Mouse (Mus musculus): ENCODE data around the gene Sp6. TPM values are rescaled to one million over a fixed set of nuclear protein-coding genes. Genes with fewer than 3 reads are reported as not detected.

The Sp6 gene
- polyA plus RNA-seq, 1 experiment from 2014 or later: 0.26 TPM

GRCm38 (mm10) chr11:96986463-96986862 is 26.7 kb upstream of the Sp6 start:
- no peak for ATAC-seq (ENCODE audit: low FRiP score)
- Histone ChIP-seq H3K4me1 (peaks cover 15% of the 10 kb centered on the region), H3K9ac (no peak overlapping the region), H3K4me3 (replicated peaks) (no peak overlapping the region), H3K9me3 (no peaks in the 10 kb centered on the region), H3K27ac (no peak overlapping the region), H3K4me2 (no peak overlapping the region), H3K36me3 (replicated peaks) (no peaks in the 10 kb centered on the region), H3K27me3 (peaks cover 75% of the 10 kb centered on the region)
- WGBS: 52% methylated on average over 3 of the region's 3 CpGs

- ATAC-seq (ENCODE audit: low FRiP score): 0 out of 2 replicates have a peak, but pooled peaks have one; percentile 14
- H3K9me3 ChIP-seq: no peaks in the 10 kb centered on the region
- peaks cover 83% of the 10 kb centered on the region for H3K27me3 ChIP-seq
- H3K27ac ChIP-seq: no peak overlapping the region
- H3K4me1 ChIP-seq: peaks cover 12% of the 10 kb centered on the region
- peak overlapping the region; percentile 2; the same call in 1 of the 2 replicates for H3K9ac ChIP-seq
- H3K4me2 ChIP-seq: peak overlapping the region; percentile 52
- H3K36me3 ChIP-seq (replicated peaks): no peaks in the 10 kb centered on the region
- WGBS: 5% methylated on average over 31 of the region's 31 CpGs
- H3K4me3 ChIP-seq (replicated peaks): peak overlapping the region; percentile 21
Observed at GRCm38 (mm10) chr11:96987873-96988655, 25.1 kb upstream of the Sp6 start.

GRCm38 (mm10) chr11:96991501-96991900 is 21.7 kb upstream of the Sp6 start:
- no peaks in the 10 kb centered on the region for H3K9me3 ChIP-seq
- no peak for ATAC-seq (ENCODE audit: low FRiP score)
- no peak overlapping the region for H3K4me3 ChIP-seq (replicated peaks)
- H3K27me3 ChIP-seq: peaks cover 81% of the 10 kb centered on the region
- H3K9ac ChIP-seq: no peak overlapping the region
- H3K27ac ChIP-seq: no peak overlapping the region
- H3K4me2 ChIP-seq: no peak overlapping the region
- WGBS: 84% methylated on average over 5 of the region's 5 CpGs
- H3K36me3 ChIP-seq (replicated peaks): no peaks in the 10 kb centered on the region
- H3K4me1 ChIP-seq: peaks cover 23% of the 10 kb centered on the region

GRCm38 (mm10) chr11:96992722-96993311 is 20.4 kb upstream of the Sp6 start:
- no peak overlapping the region for H3K9ac ChIP-seq
- no peaks in the 10 kb centered on the region for H3K9me3 ChIP-seq
- no peak overlapping the region for H3K27ac ChIP-seq
- peaks cover 68% of the 10 kb centered on the region for H3K27me3 ChIP-seq
- 67% methylated on average over 8 of the region's 8 CpGs for WGBS
- H3K4me1 ChIP-seq: peaks cover 30% of the 10 kb centered on the region
- H3K4me3 ChIP-seq (replicated peaks): no peak overlapping the region
- no peaks in the 10 kb centered on the region for H3K36me3 ChIP-seq (replicated peaks)
- ATAC-seq (ENCODE audit: low FRiP score): no peak
- no peak overlapping the region for H3K4me2 ChIP-seq

GRCm38 (mm10) chr11:96995031-96995430 is 18.2 kb upstream of the Sp6 start:
- Histone ChIP-seq H3K9me3 (no peaks in the 10 kb centered on the region), H3K36me3 (replicated peaks) (no peaks in the 10 kb centered on the region), H3K27me3 (peaks cover 66% of the 10 kb centered on the region), H3K4me3 (replicated peaks) (no peak overlapping the region), H3K9ac (no peak overlapping the region), H3K4me2 (no peak overlapping the region), H3K4me1 (peaks cover 27% of the 10 kb centered on the region), H3K27ac (no peak overlapping the region)
- ATAC-seq (ENCODE audit: low FRiP score): no peak
- WGBS: 27% methylated on average over 5 of the region's 5 CpGs

GRCm38 (mm10) chr11:96995836-96996772 is 17.1 kb upstream of the Sp6 start:
- Histone ChIP-seq H3K4me3 (replicated peaks) (no peak overlapping the region), H3K4me2 (no peak overlapping the region), H3K9ac (no peak overlapping the region), H3K27me3 (peaks cover 65% of the 10 kb centered on the region), H3K9me3 (no peaks in the 10 kb centered on the region), H3K4me1 (peaks cover 32% of the 10 kb centered on the region), H3K36me3 (replicated peaks) (no peaks in the 10 kb centered on the region), H3K27ac (no peak overlapping the region)
- WGBS: 77% methylated on average over 15 of the region's 15 CpGs
- ATAC-seq (ENCODE audit: low FRiP score): no peak

- H3K27me3 ChIP-seq: peaks cover 69% of the 10 kb centered on the region
- peak overlapping the region; percentile 65 for H3K4me2 ChIP-seq
- peak overlapping the region; percentile 75 for H3K27ac ChIP-seq
- WGBS: 5% methylated on average over 17 of the region's 17 CpGs
- H3K4me3 ChIP-seq (replicated peaks): peak overlapping the region; percentile 37
- no peaks in the 10 kb centered on the region for H3K9me3 ChIP-seq
- peak overlapping the region; percentile 56 for H3K9ac ChIP-seq
- H3K36me3 ChIP-seq (replicated peaks): no peaks in the 10 kb centered on the region
- peaks cover 37% of the 10 kb centered on the region for H3K4me1 ChIP-seq
- peak; percentile 55 for ATAC-seq (ENCODE audit: low FRiP score)
Observed at GRCm38 (mm10) chr11:96996773-96997379, 16.3 kb upstream of the Sp6 start.

- Histone ChIP-seq H3K4me1 (peaks cover 37% of the 10 kb centered on the region), H3K27ac (peak overlapping the region; percentile 75), H3K4me3 (replicated peaks) (peak overlapping the region; percentile 37), H3K27me3 (peaks cover 69% of the 10 kb centered on the region), H3K9ac (peak overlapping the region; percentile 56), H3K4me2 (peak overlapping the region; percentile 65), H3K9me3 (no peaks in the 10 kb centered on the region), H3K36me3 (replicated peaks) (no peaks in the 10 kb centered on the region)
- peak; percentile 78 for ATAC-seq (ENCODE audit: low FRiP score)
- WGBS: 2% methylated on average over 30 of the region's 30 CpGs
Observed at GRCm38 (mm10) chr11:96997380-96997956, 15.7 kb upstream of the Sp6 start.

- no peak for ATAC-seq (ENCODE audit: low FRiP score)
- H3K4me2 ChIP-seq: no peak overlapping the region
- no peak overlapping the region for H3K4me3 ChIP-seq (replicated peaks)
- 52% methylated on average over 5 of the region's 5 CpGs for WGBS
- H3K27ac ChIP-seq: no peak overlapping the region
- no peak overlapping the region for H3K9ac ChIP-seq
- no peaks in the 10 kb centered on the region for H3K9me3 ChIP-seq
- H3K36me3 ChIP-seq (replicated peaks): no peaks in the 10 kb centered on the region
- H3K27me3 ChIP-seq: peaks cover 62% of the 10 kb centered on the region
- peaks cover 18% of the 10 kb centered on the region for H3K4me1 ChIP-seq
Observed at GRCm38 (mm10) chr11:97003170-97003569, 10.0 kb upstream of the Sp6 start.

- WGBS: 77% methylated on average over 9 of the region's 9 CpGs
- Histone ChIP-seq H3K9me3 (no peaks in the 10 kb centered on the region), H3K27me3 (peaks cover 67% of the 10 kb centered on the region), H3K4me3 (replicated peaks) (no peak overlapping the region), H3K36me3 (replicated peaks) (no peaks in the 10 kb centered on the region), H3K4me1 (0 out of 2 replicates have a peak, but pooled peaks cover 9% of the 10 kb centered on the region), H3K27ac (no peak overlapping the region), H3K4me2 (no peak overlapping the region), H3K9ac (no peak overlapping the region)
- ATAC-seq (ENCODE audit: low FRiP score): no peak
Observed at GRCm38 (mm10) chr11:97007093-97007794, 6.0 kb upstream of the Sp6 start.

- H3K9ac ChIP-seq: no peak overlapping the region
- H3K27me3 ChIP-seq: peaks cover 65% of the 10 kb centered on the region
- H3K27ac ChIP-seq: no peak overlapping the region
- 0 out of 2 replicates have a peak, but pooled peaks cover 3% of the 10 kb centered on the region for H3K4me1 ChIP-seq
- ATAC-seq (ENCODE audit: low FRiP score): no peak
- no peaks in the 10 kb centered on the region for H3K9me3 ChIP-seq
- 62% methylated on average over 8 of the region's 8 CpGs for WGBS
- H3K36me3 ChIP-seq (replicated peaks): no peaks in the 10 kb centered on the region
- no peak overlapping the region for H3K4me2 ChIP-seq
- H3K4me3 ChIP-seq (replicated peaks): no peak overlapping the region
Observed at GRCm38 (mm10) chr11:97009198-97009790, 3.9 kb upstream of the Sp6 start.

Measured in forebrain, embryonic 12.5 days (tissue).